Mouse (Mus musculus) CD4-positive helper T cell, adult 2 months (primary cell): ENCODE results near the gene Zic1.

ENCODE experiments used
- DNase-seq: peaks from one replicate; pipeline ENCODE4 v3.0.0-alpha.2; 2012; ENCODE audit warnings: low read depth, missing footprints, low spot score

The Zic1 gene

DNA sequence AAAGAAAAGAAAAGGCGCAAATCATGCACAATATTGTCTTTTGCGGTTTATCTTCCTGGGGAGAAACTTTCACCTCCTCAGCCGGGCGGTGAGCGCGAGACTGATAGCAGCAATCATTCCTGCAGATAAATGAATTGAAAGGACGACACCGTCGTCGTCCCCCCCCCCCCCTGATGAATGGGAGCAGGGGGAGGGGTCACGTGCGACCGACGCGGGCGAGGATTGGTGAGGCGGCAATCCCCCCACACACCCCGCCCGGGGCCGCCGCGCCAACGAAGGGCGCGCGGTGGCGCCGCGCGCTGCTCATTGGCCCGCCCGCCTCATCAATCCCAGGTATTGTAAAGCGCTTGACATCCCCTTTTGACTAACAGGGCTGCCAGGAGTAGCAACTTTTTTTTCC is at the start of gene Zic1:
Zic1 (minus strand) TSS at position 147 of the 400 bp plus-strand sequence.
- DNase-seq, result no peak

GRCm38 (mm10) chr9:91414007-91414661 is 48.5 kb upstream of the Zic1 start:
- DNase-seq, result no peak

DNA sequence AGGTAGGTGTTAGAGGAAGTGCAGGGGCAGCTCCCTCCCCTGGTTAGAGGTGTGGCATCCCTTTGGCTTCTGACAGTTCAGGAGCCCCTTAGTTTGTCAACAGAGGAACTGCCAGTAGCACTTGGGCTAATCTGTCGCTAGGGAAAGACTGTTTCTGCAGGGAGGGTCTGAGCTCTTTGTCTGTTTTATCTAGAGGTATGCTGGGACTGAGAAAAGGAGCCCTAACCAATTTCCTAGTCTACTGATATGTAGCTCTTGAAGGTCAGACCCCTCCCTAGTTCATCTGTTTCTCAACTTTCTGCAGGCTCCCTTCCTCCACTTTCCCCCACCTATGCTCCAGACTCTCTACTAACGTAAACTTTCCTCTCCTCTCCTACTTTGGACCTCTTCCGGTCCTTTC is 44.2 kb upstream of the Zic1 start:
- no peak for DNase-seq

DNA sequence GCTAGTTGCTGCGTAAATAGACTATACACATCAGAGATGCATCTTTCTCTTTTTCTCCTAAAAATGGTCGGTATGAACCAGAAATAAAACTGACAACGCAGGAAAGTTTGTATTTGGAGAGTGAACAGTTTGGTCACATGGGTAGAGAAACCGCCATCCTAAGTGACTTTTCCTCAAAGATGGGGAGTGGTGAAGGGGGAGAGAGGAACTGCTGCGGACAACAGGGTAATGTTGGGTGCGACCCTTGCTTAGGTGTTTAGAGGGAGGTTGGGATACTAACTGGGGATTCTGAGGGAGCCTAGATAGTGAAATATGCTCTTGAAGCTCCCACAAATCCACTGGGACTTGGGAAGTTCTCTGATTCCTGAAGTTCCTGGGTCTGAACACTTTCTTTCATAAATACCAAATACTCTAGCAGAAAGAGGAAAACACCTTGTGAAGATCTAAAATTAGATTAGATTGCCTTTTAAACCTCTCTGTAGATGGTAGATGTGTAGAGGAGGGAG is 40.7 kb upstream of the Zic1 start:
- DNase-seq, result no peak

DNA sequence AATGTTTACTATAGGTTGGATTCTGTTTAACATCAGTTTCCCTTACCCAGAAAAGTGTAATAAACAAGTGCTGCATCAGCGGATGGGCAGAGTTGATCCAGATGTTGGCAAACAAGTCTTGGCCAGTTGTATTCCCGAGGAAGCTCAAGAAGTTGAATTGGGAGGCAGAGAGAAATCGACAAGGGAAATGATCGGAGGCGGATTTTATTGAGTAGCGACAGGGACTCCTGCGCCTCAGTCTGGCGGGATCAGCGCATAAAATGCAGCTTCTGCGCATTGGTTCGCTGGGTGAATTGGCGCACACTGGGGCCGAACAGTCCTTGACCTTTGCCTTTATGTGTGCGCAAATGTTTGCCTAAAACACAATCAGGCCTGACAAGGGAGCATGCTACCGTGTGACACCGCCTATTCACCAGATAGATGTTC is 40.2 kb upstream of the Zic1 start:
- DNase-seq, result no peak

GRCm38 (mm10) chr9:91404905-91405752 is 39.5 kb upstream of the Zic1 start:
- no peak for DNase-seq

DNA sequence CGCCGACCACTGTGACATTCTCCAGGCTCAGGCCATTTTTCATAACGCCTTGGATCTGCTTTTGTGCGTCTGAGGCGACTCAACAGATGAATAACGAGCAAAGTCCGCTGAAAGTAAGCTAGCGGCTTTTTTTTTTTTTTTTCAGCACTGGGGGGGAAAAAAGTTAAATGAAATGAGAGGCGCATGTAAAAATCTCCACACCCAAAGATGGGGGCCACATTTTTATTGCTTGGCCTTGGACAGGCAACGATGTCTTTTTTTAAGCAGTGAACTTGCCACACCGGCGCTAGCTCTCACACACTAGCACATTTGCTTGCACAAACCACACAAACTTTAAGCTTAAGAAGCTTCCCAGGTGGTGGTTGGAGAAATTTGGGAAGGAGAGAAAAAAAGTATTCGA is 38.6 kb upstream of the Zic1 start:
- no peak for DNase-seq

DNA sequence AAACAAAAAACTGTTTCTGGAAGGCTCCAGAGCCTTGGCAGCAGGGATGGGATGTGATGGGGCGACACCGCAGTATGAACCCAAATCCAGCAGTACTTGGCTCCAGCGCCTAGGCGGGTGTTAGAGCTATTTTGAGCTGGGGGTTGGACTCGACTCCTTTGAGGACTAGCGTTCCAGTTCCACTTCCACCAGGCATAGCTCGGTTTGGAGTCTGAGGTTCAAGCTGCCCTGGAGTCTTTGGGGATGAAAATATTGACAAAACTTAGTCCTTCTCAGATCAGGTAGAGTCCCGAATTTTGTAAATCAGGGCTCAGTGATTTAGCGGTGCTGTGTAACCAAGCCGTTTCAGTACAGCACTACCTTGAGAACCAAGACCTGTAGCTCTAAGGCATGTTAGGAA is 35.9 kb upstream of the Zic1 start:
- no peak for DNase-seq

GRCm38 (mm10) chr9:91400482-91401093 is 35.0 kb upstream of the Zic1 start:
- no peak for DNase-seq

DNA sequence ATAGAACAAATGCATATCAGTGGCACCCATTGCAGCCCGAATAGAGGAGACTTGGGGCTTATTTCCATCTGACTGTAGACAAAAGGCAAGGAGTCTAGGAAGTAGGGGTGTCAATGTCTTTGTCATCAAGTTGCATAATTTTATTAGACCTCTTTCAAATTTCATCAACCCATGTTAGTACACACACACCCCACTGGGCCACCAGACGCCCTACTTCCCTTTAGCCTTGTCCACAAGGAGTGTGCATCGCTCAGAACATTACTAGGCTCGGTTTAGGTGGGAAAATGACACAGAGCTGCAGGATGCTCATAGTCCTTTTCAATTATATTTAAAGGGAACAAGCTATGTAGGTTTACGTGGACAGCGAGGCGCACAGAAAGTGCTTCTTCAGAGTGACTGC is 34.4 kb upstream of the Zic1 start:
- DNase-seq, result no peak

DNA sequence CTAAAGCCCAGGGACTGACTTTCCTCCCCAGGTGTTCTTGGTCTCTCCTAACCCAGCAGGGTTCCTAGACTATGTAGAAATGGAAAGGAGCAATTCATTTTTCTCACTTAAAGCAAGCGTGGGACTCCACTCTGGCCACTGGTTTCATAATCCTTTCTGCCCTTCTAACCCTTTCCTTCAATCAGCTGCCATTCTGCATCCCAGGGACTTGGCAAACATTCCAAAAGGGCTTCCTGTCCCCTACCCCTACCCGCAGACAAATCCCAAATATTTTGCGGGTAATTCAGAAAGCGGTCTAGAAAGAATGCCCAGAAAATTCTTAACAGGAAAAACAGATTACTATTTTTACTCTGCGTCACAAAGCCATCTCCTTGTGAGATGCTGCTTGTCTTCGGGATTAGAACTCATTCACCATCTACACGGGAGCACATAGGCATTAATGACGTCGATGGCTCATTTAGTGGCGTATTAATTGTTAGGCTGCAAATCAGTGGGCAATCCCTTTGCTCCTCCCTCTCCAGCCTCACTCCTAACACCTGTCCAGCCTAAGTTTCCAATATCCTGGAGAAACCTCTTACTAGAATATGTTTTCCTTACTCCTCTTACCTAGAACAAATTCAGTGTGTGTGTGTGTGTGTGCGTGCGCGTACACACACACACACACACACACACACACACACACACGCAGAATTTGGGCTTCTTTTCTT is 29.6 kb upstream of the Zic1 start:
- no peak for DNase-seq

DNA sequence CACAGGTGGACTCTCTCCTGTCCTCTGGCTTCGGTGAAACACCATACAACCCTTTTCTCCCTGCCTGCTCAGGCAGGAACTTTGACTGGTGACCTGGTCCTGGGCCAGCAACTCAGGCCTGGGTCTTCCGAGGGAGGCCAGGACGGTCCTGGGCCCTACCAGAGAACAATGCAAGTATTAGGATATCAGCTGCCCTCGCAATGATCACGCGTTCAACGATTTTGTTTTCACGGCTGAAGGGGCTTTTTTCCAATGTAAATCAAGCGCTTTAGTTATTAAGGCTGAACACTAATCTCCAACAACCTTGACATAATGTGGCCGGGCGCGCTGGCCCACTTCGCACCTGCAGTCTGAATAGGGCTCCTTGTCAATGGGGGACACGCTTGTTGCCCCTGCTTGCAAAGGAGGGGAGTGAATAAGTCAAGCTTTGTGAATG is 28.6 kb upstream of the Zic1 start:
- no peak for DNase-seq

- no peak for DNase-seq
These were observed 27.9 kb upstream of the Zic1 start for GRCm38 (mm10) chr9:91393376-91394068.

GRCm38 (mm10) chr9:91388173-91388572 is 22.6 kb upstream of the Zic1 start:
- DNase-seq, result no peak

- DNase-seq, result no peak
These were observed 22.1 kb upstream of the Zic1 start for GRCm38 (mm10) chr9:91387740-91388080.

DNA sequence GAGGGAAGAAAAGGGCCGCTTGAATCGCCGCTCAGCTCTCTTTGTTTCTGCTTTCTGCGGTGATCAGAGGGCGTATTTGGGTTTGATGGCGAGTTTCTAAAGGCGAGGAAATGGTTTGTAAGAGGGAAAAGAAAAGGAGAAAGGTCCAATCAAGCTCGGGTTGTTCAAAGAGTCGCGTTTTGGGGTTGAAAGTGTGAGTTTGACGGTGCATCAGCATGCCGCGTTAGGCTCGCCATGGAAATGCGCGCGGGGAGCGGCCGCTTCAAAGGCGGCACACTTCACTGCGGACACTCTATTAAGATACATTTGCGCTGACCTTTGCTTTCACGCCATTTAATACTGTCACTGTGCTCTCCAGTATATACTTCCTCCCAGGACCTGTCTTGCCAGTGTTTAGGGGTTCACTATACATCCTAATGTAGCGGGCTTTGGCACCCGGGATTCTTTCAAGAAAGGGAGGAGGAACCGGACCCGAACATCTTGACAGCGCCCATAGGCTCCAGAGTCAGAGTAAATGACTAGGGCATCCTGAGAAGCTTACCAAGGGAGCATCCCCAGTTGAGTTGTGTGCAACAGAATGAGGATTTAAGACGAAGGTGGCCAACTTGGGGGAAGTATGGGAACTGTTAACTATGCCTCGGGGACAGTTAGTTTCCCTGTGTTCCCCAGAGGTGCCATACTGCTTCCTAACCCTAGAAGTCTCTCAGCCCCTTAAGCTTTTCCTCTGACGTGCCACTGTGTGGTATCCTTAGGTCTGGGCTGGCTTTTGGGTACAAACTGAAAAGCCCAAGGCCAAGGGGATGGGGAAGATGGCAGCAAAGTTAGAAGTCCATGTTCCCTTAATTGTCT is 21.5 kb upstream of the Zic1 start:
- no peak for DNase-seq

GRCm38 (mm10) chr9:91386502-91386890 is 20.9 kb upstream of the Zic1 start:
- DNase-seq, result no peak

- no peak for DNase-seq
These were observed 20.2 kb upstream of the Zic1 start for GRCm38 (mm10) chr9:91385561-91386430.
